Mouse (Mus musculus): ENCODE measurements around the gene Arhgap24.

DNA sequence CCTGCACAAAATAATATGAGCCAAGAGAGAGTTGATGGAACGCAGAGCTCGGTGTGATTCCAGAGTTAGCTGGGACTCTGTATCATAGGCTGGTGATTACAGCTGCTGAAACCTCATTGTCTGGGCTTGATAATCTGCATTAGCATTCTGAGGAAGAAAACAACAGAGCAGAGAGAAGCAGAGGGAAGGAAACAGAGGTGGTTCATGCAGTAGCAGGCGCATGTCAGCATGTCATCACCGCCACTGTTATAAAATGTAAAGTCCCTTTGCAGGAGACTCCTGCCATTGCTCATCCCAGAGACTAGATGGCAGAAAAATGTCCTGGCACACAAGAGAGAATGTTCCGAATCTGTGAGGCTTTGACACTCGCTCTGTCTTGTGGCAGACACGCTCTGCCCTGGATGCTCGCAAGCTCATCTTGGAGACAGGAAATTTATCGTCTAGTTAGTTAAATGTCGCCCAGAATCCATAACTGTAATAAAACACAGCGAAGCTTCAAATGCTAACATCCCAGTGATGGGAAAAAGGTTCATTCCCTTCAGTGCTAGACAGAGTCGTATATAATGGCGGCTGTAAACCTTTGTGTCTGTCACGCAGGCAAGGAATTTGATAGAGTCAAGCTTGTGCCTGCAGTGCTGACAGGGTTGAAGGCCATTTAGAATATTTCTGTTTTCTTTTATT lies 407.4 kb downstream of the Arhgap24 start:
- TF ChIP-seq TAL1 (IDR thresholded peaks at IDR 0.05; ENCODE audit: low read length): no peak
- no peak for TF ChIP-seq GATA1 (IDR thresholded peaks at IDR 0.05; ENCODE audit: low read length)

Data from erythroblast, embryonic 14.5 days (primary cell).